15 mouse cellular contexts compared by ENCODE assay signal in genomic region chr12:72239230-72239894, GRCm38 (mm10). TPM values are rescaled to one million over a fixed set of nuclear protein-coding genes. Genes with fewer than 3 reads are reported as not detected.
DNase-seq lines count a peak whose midpoint lies in the region; ATAC-seq lines count a peak whose summit lies in the region.
"Had no signal": no experiment of that assay in that cellular context is flagged by ENCODE, and none has a peak within 500 bp of the region (broad histone marks: within the 10 kb centered on the region; RNA-seq: fewer than 3 reads in every experiment).

No protein-coding gene starts in this region.

- H3K4me1 ChIP-seq in heart, embryonic 13.5 days, result peaks cover 29% of the 10 kb centered on the region
- peaks cover 13% of the 10 kb centered on the region for H3K4me1 ChIP-seq in midbrain, embryonic 15.5 days

- H3K4me3 ChIP-seq in heart, embryonic 13.5 days, result no peak overlapping the region
- no peak overlapping the region for H3K4me3 ChIP-seq in midbrain, embryonic 15.5 days
- H3K4me3 ChIP-seq: limb, embryonic 13.5 days; myocyte had no signal

- H3K9ac ChIP-seq in heart, embryonic 13.5 days, result no peak overlapping the region
- no peak overlapping the region for H3K9ac ChIP-seq in midbrain, embryonic 15.5 days
- H3K9ac ChIP-seq: limb, embryonic 13.5 days had no signal

- ATAC-seq in heart, embryonic 13.5 days (ENCODE audit: extremely low read depth, insufficient number of reproducible peaks, low FRiP score, low TSS enrichment), result no peak
- no peak for ATAC-seq in midbrain, embryonic 15.5 days (replicated peaks)
- ATAC-seq: lung, postnatal 0 days had no signal

- H3K27me3 ChIP-seq in heart, embryonic 13.5 days (replicated peaks), result peaks cover 45% of the 10 kb centered on the region
- H3K27me3 ChIP-seq in midbrain, embryonic 15.5 days (replicated peaks), result no peaks in the 10 kb centered on the region

- WGBS in heart, embryonic 13.5 days, result 38% methylated on average over 12 of the region's 12 CpGs
- 30% methylated on average over 12 of the region's 12 CpGs for WGBS in midbrain, embryonic 15.5 days

- DNase-seq in layer of hippocampus, adult 18-20 months (ENCODE audit: low spot score in 2 of 2), result peak; percentile 50 to 66
- no peak for DNase-seq in layer of hippocampus, adult 9-10 months (ENCODE audit: low spot score)
- DNase-seq in brain, embryonic 18.5 days (ENCODE audit: low read depth, low spot score), result peak; percentile 51
- no peak for DNase-seq in cerebellum, adult 9-11 months
- no peak for DNase-seq in kidney, adult 8-10 months
- DNase-seq: gastrocnemius, postnatal 25 days; spleen, adult 18-20 months; thymus, adult 2 months had no signal

- H3K36me3 ChIP-seq in heart, embryonic 13.5 days, result no peaks in the 10 kb centered on the region
- H3K36me3 ChIP-seq in midbrain, embryonic 15.5 days (replicated peaks), result no peaks in the 10 kb centered on the region
- H3K36me3 ChIP-seq: limb, embryonic 13.5 days had no signal

- 0 out of 2 replicates have a peak overlapping the region, but pooled peaks have one; percentile 5 for H3K4me2 ChIP-seq in heart, embryonic 13.5 days
- H3K4me2 ChIP-seq in midbrain, embryonic 15.5 days, result no peak overlapping the region
- H3K4me2 ChIP-seq: limb, embryonic 13.5 days had no signal

- no peaks in the 10 kb centered on the region for H3K9me3 ChIP-seq in heart, embryonic 13.5 days
- H3K9me3 ChIP-seq in midbrain, embryonic 15.5 days, result no peaks in the 10 kb centered on the region
- H3K9me3 ChIP-seq: limb, embryonic 13.5 days had no signal

- peak overlapping the region; percentile 62 for H3K27ac ChIP-seq in heart, embryonic 13.5 days (replicated peaks)
- peak overlapping the region; percentile 23 for H3K27ac ChIP-seq in midbrain, embryonic 15.5 days
- H3K27ac ChIP-seq: limb, embryonic 13.5 days had no signal

RNA-seq across cellular contexts. Expression of gene Ccdc175, which starts 54.5 kb away (rescaled TPM):
- not detected for total RNA-seq in layer of hippocampus, adult 18-20 months (2021)
- polyA plus RNA-seq in heart, embryonic 13.5 days (2015; fragmentation: Nextera tagmentation; extraction: Ambion mirVana), result not detected in 2 replicates
- not detected in 2 replicates for polyA plus RNA-seq in midbrain, embryonic 15.5 days (2015; fragmentation: Nextera tagmentation; extraction: Ambion mirVana)
- total RNA-seq: gastrocnemius, postnatal 25 days had no signal
- polyA plus RNA-seq: embryonic facial prominence, embryonic 14.5 days; kidney, embryonic 16.5 days; limb, embryonic 13.5 days; lung, postnatal 0 days; myocyte; thymus, adult 2 months had no signal

Comparison
In these comparisons a context has a peak if more than half of its experiments do, and no peak if none do; other contexts are left out.
1. DNase-seq: peak in layer of hippocampus, adult 18-20 months (2 of 2) and brain, embryonic 18.5 days (single experiment); none in layer of hippocampus, adult 9-10 months (single experiment), cerebellum, adult 9-11 months (single experiment) and kidney, adult 8-10 months (0 of 2).